Mouse (Mus musculus): ENCODE data around the gene Cab39l. TPM values are rescaled to one million over a fixed set of nuclear protein-coding genes. Genes with fewer than 3 reads are reported as not detected.

Cab39l gene
- polyA plus RNA-seq, 1 experiment, result 17.7 TPM

DNA sequence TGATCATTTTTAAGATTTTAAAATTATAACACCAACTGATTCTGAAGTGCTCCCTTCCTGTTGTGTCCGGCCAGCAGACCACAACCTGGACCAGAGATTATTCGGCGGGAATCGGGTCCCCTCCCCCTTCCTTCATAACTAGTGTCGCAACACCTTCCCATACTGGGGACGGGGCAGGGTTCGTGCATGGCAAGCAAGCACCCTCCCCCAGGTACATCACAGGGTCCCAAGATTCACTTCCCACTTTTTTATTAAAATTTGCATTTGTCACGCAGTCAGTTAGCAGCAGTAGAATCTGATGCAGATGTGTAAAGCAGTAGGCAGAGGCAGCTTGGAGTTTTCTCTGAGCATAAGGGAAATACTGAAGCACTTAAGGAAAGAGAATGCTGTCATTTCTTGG, 64.1 kb downstream of the Cab39l start:
- DNase-seq (ENCODE audit: low read depth), result no peak

DNA sequence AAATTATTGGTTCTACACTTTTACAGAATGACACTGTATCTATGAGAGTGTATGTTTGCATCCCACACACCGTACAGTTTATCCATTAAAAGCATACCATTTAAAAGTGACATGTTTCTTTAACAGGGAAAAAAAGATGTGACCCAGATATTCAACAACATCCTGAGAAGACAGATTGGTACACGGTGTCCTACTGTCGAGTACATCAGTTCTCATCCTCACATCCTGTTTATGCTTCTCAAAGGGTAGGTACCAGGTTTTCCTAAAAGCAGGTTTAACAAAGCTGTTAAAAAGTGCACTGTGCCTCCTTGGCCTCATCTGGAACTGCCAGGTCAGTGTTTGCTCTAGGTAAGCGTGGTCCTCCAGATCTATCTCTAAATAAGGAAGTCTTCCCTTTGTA, 65.4 kb downstream of the Cab39l start:
- DNase-seq (ENCODE audit: low read depth), result no peak

- DNase-seq (ENCODE audit: low read depth), result no peak
These were observed 73.2 kb downstream of the Cab39l start for GRCm38 (mm10) chr14:59513922-59514444.

DNA sequence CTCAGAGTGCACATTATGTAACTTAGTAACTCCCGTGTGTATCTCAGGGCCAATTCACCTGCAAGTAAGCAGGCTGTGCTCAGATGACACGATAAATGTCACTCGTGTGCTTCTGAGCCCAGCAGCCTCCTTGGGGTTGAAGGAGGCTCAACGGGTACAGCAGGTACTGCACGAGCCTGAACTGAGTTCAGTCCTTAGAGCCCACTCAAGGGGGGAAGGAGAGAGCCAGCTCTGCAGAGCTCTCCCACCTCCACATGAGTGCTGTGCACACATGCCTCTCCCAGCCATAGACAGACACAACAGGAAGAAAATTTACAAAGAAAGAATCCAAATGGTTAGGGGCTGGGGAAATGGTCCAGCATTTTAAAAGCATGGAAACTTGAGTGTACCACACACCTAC, 85.1 kb downstream of the Cab39l start:
- no peak for DNase-seq (ENCODE audit: low read depth)

DNA sequence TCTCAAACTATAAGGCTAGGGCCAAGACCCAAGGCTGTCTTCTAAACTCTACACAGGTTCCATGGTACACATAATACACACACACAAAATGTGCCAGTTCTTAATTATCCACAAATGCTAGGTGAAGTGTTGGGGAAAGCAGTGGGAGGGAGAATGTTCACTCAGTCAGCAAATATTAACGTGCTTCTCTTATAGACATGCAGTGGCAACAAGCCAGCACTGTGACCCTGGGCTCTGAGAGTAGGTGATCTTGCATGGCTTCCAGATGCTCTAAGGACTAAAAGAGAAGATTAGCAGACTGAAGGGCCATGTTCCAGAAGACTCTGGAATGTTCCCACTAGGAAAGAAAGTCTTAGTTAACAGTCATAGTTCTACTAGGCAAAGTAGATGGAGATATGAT, 90.0 kb downstream of the Cab39l start:
- DNase-seq (ENCODE audit: low read depth), result no peak

DNA sequence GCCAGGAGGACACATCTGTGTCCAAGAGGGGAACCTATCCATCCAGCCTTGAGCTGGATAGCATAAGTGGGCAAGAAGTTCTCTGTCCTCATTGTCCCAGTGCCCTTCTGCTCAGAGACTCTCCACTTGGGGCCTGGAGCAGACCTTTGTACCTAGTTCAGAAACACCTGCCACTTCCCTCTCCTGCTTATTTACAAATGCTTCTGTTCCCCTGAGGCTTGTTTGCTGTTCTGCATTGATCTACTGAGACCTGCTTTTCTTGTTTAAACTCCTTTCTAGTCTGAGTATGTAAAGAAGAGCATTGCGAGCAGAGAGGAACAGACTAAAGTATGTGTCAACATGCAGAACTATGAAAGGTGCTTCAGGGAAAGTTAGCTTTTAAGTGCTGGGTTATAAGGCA, 92.2 kb downstream of the Cab39l start:
- no peak for DNase-seq (ENCODE audit: low read depth)

- no peak for DNase-seq (ENCODE audit: low read depth)
These were observed 93.1 kb downstream of the Cab39l start for GRCm38 (mm10) chr14:59533908-59534307.

DNA sequence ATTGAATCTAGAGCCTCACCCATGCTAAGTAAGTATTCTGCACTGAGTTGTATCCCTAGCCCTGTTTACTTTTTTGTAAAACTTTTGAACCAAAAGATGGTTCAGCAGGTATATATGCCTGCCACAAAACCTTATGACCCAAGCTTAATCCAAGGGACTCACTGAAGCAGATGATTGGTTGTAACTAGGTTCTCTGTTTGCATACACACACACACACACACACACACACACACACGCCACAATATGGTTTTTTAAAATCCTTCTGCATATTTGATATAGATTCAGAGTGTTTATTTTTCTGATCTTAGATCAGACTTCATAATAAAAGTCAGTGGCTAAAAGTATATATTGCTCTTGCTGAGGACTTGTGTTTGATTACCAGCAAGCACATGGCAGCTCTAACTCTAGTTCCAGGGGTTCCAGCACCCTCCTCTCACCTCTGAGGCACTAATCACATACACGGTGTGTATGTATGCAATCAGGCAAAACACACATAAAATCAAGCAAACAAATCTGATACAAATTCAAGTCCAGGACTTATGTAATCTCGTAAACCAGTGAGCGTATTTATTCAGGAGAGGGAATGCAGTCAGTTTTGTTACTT, 97.2 kb downstream of the Cab39l start:
- no peak for DNase-seq (ENCODE audit: low read depth)

- DNase-seq (ENCODE audit: low read depth), result no peak
These were observed 99.5 kb downstream of the Cab39l start for GRCm38 (mm10) chr14:59540230-59540629.

DNA sequence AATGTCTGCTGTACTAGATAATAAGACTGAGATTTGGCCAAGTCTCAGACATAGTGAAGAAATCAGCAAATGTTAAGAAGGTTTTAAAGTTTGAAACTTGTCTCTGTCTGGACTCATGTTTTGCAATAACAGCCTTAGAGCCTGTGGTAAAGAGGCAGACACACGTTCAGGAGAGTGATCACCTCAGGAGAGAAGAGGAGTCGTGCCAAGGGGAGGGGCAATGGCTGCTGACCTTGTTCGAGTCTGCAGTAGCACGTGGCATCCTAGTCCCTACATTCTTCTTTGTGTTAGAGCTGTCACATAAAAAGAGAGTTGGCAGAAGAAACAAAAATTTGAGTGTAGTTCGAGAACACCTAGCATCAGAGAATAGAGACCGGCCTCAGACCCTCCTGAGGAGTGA, 100.0 kb downstream of the Cab39l start:
- no peak for DNase-seq (ENCODE audit: low read depth)

- DNase-seq (ENCODE audit: low read depth), result no peak
These were observed 102.5 kb downstream of the Cab39l start for GRCm38 (mm10) chr14:59543158-59543826.

DNA sequence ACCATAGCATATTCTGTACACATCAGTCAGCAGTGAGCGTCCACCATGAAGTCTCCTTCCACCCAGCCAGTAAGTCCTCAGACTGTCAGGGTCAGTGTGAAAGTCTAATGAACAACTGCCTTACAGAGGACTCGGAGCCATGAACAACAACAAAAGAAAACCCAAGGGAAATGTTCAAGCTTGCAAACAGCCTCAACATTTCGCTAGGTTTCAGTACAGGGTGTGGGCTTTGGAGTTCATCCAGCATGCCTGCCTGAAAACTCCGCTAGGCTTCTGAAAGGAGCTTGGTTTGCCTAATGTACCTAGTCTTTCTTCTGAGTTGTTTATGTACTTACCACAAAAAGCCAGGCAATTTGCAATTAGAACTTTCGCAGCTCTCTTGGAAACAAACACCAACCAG, 103.2 kb downstream of the Cab39l start:
- DNase-seq (ENCODE audit: low read depth), result no peak

- DNase-seq (ENCODE audit: low read depth), result no peak
These were observed 105.5 kb downstream of the Cab39l start for GRCm38 (mm10) chr14:59546162-59546880.

GRCm38 (mm10) chr14:59547530-59547929, 106.8 kb downstream of the Cab39l start:
- no peak for DNase-seq (ENCODE audit: low read depth)

- no peak for DNase-seq (ENCODE audit: low read depth)
These were observed 107.8 kb downstream of the Cab39l start for GRCm38 (mm10) chr14:59548532-59548931.

- no peak for DNase-seq (ENCODE audit: low read depth)
These were observed 108.3 kb downstream of the Cab39l start for GRCm38 (mm10) chr14:59549106-59549505.

DNA sequence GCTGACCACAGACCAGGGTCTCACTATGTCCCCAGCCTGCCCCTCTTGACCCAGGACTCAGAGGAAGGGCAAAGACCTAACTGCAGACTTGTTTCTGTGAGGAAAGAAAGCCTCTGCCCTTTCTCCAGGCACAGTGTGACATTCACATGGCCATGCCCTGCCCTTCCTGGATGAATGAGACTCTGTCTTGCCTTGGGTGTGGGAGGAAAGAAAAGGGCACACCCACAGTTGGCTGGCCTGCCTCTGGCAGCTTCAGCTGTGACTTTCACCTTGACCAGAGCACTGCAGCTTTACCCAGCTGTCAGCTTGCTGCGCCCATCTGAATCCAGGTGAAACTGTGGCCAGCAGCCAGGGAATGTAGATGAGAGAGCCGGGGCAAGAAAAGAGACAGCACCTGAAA, 110.1 kb downstream of the Cab39l start:
- no peak for DNase-seq (ENCODE audit: low read depth)

DNA sequence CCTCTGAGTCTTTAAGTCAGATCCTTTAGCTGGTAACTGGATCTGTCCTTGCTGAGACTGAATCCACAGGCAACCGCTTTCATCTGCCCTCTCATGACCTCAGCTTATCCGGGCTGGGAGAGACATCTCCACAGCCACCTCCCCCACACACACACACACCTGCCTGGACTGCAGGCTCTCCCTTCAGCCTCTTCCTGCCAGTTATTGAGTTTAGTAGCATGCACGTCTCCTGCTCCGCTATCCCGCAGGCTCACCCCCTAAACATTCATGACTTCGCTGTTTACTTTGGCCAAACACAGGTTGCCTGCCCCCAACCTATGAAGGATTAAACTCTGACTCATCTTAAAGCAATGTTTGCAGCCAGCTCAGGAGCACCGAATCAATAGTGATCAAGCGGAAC, 111.2 kb downstream of the Cab39l start:
- no peak for DNase-seq (ENCODE audit: low read depth)

DNA sequence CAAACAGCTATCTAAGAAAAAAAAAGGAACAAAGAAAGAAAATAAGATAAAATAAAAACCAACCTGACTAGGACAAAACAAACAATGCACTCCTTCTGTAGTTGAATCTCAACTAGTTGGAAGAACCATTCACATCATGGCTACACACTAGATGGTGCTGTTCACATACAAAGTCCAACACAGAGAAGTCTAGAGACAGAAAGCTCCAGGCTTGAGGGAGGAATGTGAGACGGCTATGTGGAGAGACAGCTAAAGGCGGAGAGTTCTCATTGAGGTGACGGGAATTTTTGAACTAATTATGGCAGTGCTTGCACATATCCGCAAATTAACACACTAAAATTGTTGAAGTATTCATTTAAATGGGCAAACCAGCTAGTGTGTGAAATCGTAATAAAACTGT, 113.3 kb downstream of the Cab39l start:
- DNase-seq (ENCODE audit: low read depth), result no peak

GRCm38 (mm10) chr14:59555018-59555417, 114.2 kb downstream of the Cab39l start:
- DNase-seq (ENCODE audit: low read depth), result no peak

GRCm38 (mm10) chr14:59555928-59556531, 115.3 kb downstream of the Cab39l start:
- no peak for DNase-seq (ENCODE audit: low read depth)

DNA sequence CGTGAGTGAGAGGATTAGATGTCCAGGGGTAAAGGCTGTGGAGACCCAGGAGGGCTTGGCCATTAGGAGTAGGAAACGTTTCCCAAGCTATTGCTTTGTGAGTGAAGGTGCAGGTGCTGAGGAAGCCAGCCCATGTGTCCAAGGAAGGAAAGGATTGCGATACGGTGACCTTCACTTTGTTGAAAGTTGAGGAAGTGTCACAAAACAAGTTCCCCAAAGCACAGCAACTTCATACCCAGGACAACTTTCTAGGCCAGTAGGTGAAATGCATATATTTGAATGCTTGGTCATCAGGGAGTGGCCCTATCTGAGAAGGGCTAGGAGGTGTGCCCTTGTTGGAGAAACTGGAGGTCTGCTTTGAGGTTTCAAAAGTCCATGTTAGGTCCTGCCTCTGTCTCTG, 116.3 kb downstream of the Cab39l start:
- DNase-seq (ENCODE audit: low read depth), result no peak

DNA sequence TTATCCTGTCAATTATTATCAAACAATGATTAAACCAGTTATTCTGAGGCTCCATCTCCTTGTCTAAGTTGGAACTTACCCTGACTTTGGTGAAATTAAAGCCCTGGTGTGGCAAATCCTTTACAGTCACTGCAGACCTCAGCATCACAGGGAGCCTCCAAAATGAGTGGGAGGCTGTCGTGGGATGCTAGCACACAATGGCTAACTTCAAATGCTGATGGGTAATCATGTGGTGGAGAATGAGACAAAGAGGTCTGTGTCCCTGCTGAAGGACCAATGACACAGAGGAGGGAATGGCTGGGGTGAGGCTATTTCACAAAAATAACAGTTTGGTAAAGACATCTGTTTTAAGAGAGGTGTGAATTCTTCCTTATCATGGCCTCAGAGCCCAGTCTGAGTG, 117.1 kb downstream of the Cab39l start:
- no peak for DNase-seq (ENCODE audit: low read depth)

All from gonadal fat pad, adult 2 months (tissue).